ENCODE assay signal across 27 mouse cellular contexts in genomic region chr6:145804276-145804675, GRCm38 (mm10). TPM values are rescaled to one million over a fixed set of nuclear protein-coding genes. Genes with fewer than 3 reads are reported as not detected.
DNase-seq lines count a peak whose midpoint lies in the region; ATAC-seq lines count a peak whose summit lies in the region.
"Had no signal": no experiment of that assay in that cellular context is flagged by ENCODE, and none has a peak within 500 bp of the region (broad histone marks: within the 10 kb centered on the region; RNA-seq: fewer than 3 reads in every experiment).

No protein-coding gene starts in this region.

- no peaks in the 10 kb centered on the region; the same call in 1 of the 2 replicates for H3K4me1 ChIP-seq in hindbrain, embryonic 16.5 days (ENCODE audit: control insufficient read depth, insufficient read depth, low read depth, low read length)
- H3K4me1 ChIP-seq in hindbrain, embryonic 12.5 days: peaks cover 3% of the 10 kb centered on the region; the same call in 1 of the 2 replicates
- H3K4me1 ChIP-seq: midbrain, embryonic 10.5 days had no signal

- no peak overlapping the region for H3K4me3 ChIP-seq in hindbrain, embryonic 16.5 days (ENCODE audit: low read length)
- H3K4me3 ChIP-seq in hindbrain, embryonic 12.5 days: no peak overlapping the region
- H3K4me3 ChIP-seq: embryonic facial prominence, embryonic 13.5 days; erythroblast, embryonic 14.5 days; forebrain, embryonic 13.5 days; heart, embryonic 13.5 days; liver, embryonic 15.5 days; lung, embryonic 15.5 days; midbrain, embryonic 10.5 days; myocyte; neural tube, embryonic 13.5 days had no signal

- H3K27ac ChIP-seq in hindbrain, embryonic 16.5 days (ENCODE audit: low read depth, low read length): no peak overlapping the region
- H3K27ac ChIP-seq in hindbrain, embryonic 12.5 days: no peak overlapping the region
- H3K27ac ChIP-seq: embryonic facial prominence, embryonic 13.5 days; forebrain, embryonic 13.5 days; heart, embryonic 13.5 days; liver, embryonic 15.5 days; lung, embryonic 15.5 days; midbrain, embryonic 10.5 days; neural tube, embryonic 13.5 days had no signal

- peak; percentile 47 for DNase-seq in cerebellum, adult 11-12 months
- DNase-seq in cerebellum, adult 8-10 months: peak; percentile 34
- peak; percentile 54 to 55 for DNase-seq in cerebellum, postnatal 36 days
- no peak for DNase-seq in lung, postnatal 36 days
- no peak for DNase-seq in kidney, postnatal 36 days
- DNase-seq: adrenal gland, adult 8-10 months; gastrocnemius, postnatal 36 days; heart, postnatal 4 days; kidney, adult 11 months; layer of hippocampus, adult 9-11 months; liver; lung, postnatal 4 days; right cerebral cortex, postnatal 4 days; thymus, postnatal 14 days had no signal

- no peak overlapping the region for H3K4me2 ChIP-seq in hindbrain, embryonic 16.5 days (ENCODE audit: low read length)
- no peak overlapping the region for H3K4me2 ChIP-seq in hindbrain, embryonic 12.5 days (replicated peaks)
- H3K4me2 ChIP-seq: embryonic facial prominence, embryonic 13.5 days; forebrain, embryonic 13.5 days; heart, embryonic 13.5 days; liver, embryonic 15.5 days; lung, embryonic 15.5 days; neural tube, embryonic 13.5 days had no signal

- H3K9ac ChIP-seq in hindbrain, embryonic 16.5 days (ENCODE audit: low read depth, low read length): no peak overlapping the region
- no peak overlapping the region for H3K9ac ChIP-seq in hindbrain, embryonic 12.5 days
- H3K9ac ChIP-seq: embryonic facial prominence, embryonic 13.5 days; forebrain, embryonic 13.5 days; heart, embryonic 13.5 days; liver, embryonic 15.5 days; lung, embryonic 15.5 days; neural tube, embryonic 13.5 days had no signal

- ATAC-seq in hindbrain, embryonic 16.5 days: peak; percentile 58; the same call in 1 of the 2 replicates
- ATAC-seq in hindbrain, embryonic 12.5 days (ENCODE audit: low FRiP score): no peak
- ATAC-seq: activated CD4-positive, CD25-positive, alpha-beta regulatory T cell, adult 4 months; forebrain, embryonic 13.5 days; midbrain, embryonic 16.5 days had no signal

- H3K36me3 ChIP-seq in hindbrain, embryonic 16.5 days (ENCODE audit: control insufficient read depth, insufficient read depth, low read length): no peaks in the 10 kb centered on the region
- H3K36me3 ChIP-seq in hindbrain, embryonic 12.5 days: no peaks in the 10 kb centered on the region
- H3K36me3 ChIP-seq: liver, embryonic 15.5 days; lung, embryonic 15.5 days; midbrain, embryonic 10.5 days; neural tube, embryonic 13.5 days had no signal

- 67% methylated on average over 3 of the region's 3 CpGs for WGBS in hindbrain, embryonic 16.5 days
- 74% methylated on average over 3 of the region's 3 CpGs for WGBS in hindbrain, embryonic 12.5 days

- H3K9me3 ChIP-seq in hindbrain, embryonic 16.5 days (ENCODE audit: control insufficient read depth, low read length): no peaks in the 10 kb centered on the region
- no peaks in the 10 kb centered on the region for H3K9me3 ChIP-seq in hindbrain, embryonic 12.5 days (replicated peaks)
- H3K9me3 ChIP-seq: embryonic facial prominence, embryonic 13.5 days; forebrain, embryonic 13.5 days; heart, embryonic 13.5 days; liver, embryonic 15.5 days; lung, embryonic 15.5 days; midbrain, embryonic 10.5 days; neural tube, embryonic 13.5 days had no signal

- H3K27me3 ChIP-seq in hindbrain, embryonic 16.5 days (replicated peaks; ENCODE audit: control insufficient read depth, insufficient read depth, low read length): no peaks in the 10 kb centered on the region
- H3K27me3 ChIP-seq in hindbrain, embryonic 12.5 days: no peaks in the 10 kb centered on the region
- H3K27me3 ChIP-seq: embryonic facial prominence, embryonic 13.5 days; forebrain, embryonic 13.5 days; heart, embryonic 13.5 days; liver, embryonic 15.5 days; lung, embryonic 15.5 days; neural tube, embryonic 13.5 days had no signal

RNA-seq across cellular contexts. Expression of gene Rassf8, which starts 57.7 kb away (rescaled TPM):
- 4.3 and 4.4 TPM in 2 replicates for polyA plus RNA-seq in hindbrain, embryonic 16.5 days (2015; fragmentation: Nextera tagmentation; extraction: Ambion mirVana)
- 5.1 and 7.0 TPM in 2 replicates for polyA plus RNA-seq in hindbrain, embryonic 12.5 days (2016; fragmentation: Nextera tagmentation; extraction: Ambion mirVana)
- polyA plus RNA-seq: erythroblast, embryonic 14.5 days had no signal

Comparison
In these comparisons a context has a peak if more than half of its experiments do, and no peak if none do; other contexts are left out.
1. DNase-seq: peak in cerebellum, adult 11-12 months (single experiment), cerebellum, adult 8-10 months (single experiment) and cerebellum, postnatal 36 days (2 of 2); none in lung, postnatal 36 days (single experiment) and kidney, postnatal 36 days (0 of 2).